Mouse (Mus musculus) Patski (cell line): Measurements from ENCODE around the gene Kcnk4. TPM values are rescaled to one million over a fixed set of nuclear protein-coding genes. Genes with fewer than 3 reads are reported as not detected.

ENCODE experiments used
- ATAC-seq: fragments of 100-300 bp; one replicate; pipeline ENCODE4 v1.8.0; 2021
- CTCF ChIA-PET: fragments of 350-600 bp; sonication (Branson Sonifier 250); formaldehyde crosslinking; loops from one replicate; lab custom pipeline; 2022; ENCODE audit warnings: inconsistent platforms; lab: Charles Lee
- POLR2A ChIA-PET: fragments of 350-600 bp; sonication (Branson Sonifier 250); formaldehyde crosslinking; loops from one replicate; lab custom pipeline; 2022; ENCODE audit warnings: antibody characterized with exemption, inconsistent platforms; lab: Charles Lee
- DNase-seq: peaks from one replicate; pipeline ENCODE4 v3.0.0-alpha.2; 2011; ENCODE audit warnings: low read depth, low spot score
- H3K27me3 ChIP-seq: fragments of 371-371 bp; one replicate; pipeline ENCODE4 v1.5.1; 2021
- CTCF ChIP-seq: fragments of 100-300 bp; IDR thresholded peaks from one replicate; pipeline ENCODE4 v1.5.1; 2021
- in situ Hi-C: fragments of 300-500 bp; cut with MboI; formaldehyde crosslinking; loops from 3 replicates; pipeline ENCODE4 v1.11.1; 2018; ENCODE audit warnings: low pct_unique_long_range_greater_than_20kb, mixed read lengths
- polyA plus RNA-seq: library from polyadenylated mRNA; unstranded; gene quantifications from one replicate; pipeline ENCODE4 v1.2.3, GENCODE M21; 2021

The Kcnk4 gene
- polyA plus RNA-seq, 1 experiment from 2014 or later: 7.6 TPM

- ChIA-PET POLR2A (interaction anchor here (0.5 to 7.0 kb wide), 18 partner anchors 12 to 1413 kb away, joined by 3 to 44 read pairs (median 3); partner anchors contain the start of genes Bad, Catsperz, Gpr137 and Nudt22), CTCF (interaction anchor here (0.8 to 5.5 kb wide), 9 partner anchors 8 to 53 kb away, joined by 3 to 36 read pairs (median 4); partner anchors contain the start of genes Bad, Catsperz and Esrra)
- DNase-seq (no peak), ATAC-seq (no peak)
- TF ChIP-seq CTCF: no peak
- in situ Hi-C loops: loop anchor here (5.0 kb wide), 1 partner anchor 54 kb away; the partner anchor contains the start of gene Esrra
- no peaks in the 10 kb centered on the region for H3K27me3 ChIP-seq
These were observed 41.5 kb upstream of the Kcnk4 start, which contains the start of gene Plcb3 for GRCm38 (mm10) chr19:6975537-6976521. TSS of gene Plcb3 (minus strand) at chr19:6976470.

GRCm38 (mm10) chr19:6974211-6975205 is 40.2 kb upstream of the Kcnk4 start, which contains the start of gene Ppp1r14b:
TSS of gene Ppp1r14b (plus strand) at chr19:6974968.
- no peak for TF ChIP-seq CTCF
- no peak for DNase-seq
- no peaks in the 10 kb centered on the region for H3K27me3 ChIP-seq
- in situ Hi-C loops: loop anchor here (5.0 kb wide), 1 partner anchor 52 kb away; the partner anchor contains the start of gene Esrra
- ChIA-PET CTCF (interaction anchor here (0.8 to 5.5 kb wide), 5 partner anchors 10 to 51 kb away, joined by 3 to 36 read pairs (median 3); partner anchors contain the start of genes Catsperz and Esrra), POLR2A (interaction anchor here (0.6 to 7.0 kb wide), 11 partner anchors 14 to 1412 kb away, joined by 3 to 44 read pairs (median 4); partner anchors contain the start of genes Bad, Gpr137, Nudt22 and Prdx5)
- ATAC-seq: peak; percentile 29

- in situ Hi-C loops: no loop called here
- H3K27me3 ChIP-seq: no peaks in the 10 kb centered on the region
- POLR2A ChIA-PET: interaction anchor here (0.7 to 7.0 kb wide), 6 partner anchors 15 to 622 kb away, joined by 3 to 44 read pairs (median 4); partner anchors contain the start of genes Bad, Gpr137 and Vegfb
- no peak for TF ChIP-seq CTCF
- CTCF ChIA-PET: interaction anchor here (1.1 kb wide), 1 partner anchor 11 kb away, joined by 3 read pairs; no protein-coding TSS in a partner anchor
- ATAC-seq: no peak
- DNase-seq: no peak
These were observed 39.4 kb upstream of the Kcnk4 start for GRCm38 (mm10) chr19:6973581-6974190.

GRCm38 (mm10) chr19:6972247-6972917 is 38.1 kb upstream of the Kcnk4 start:
- H3K27me3 ChIP-seq: no peaks in the 10 kb centered on the region
- CTCF ChIA-PET: interaction anchor here (1.1 to 1.4 kb wide), 3 partner anchors 7 to 22 kb away, joined by 3 to 4 read pairs (median 4); no protein-coding TSS in a partner anchor
- ATAC-seq (no peak), DNase-seq (no peak)
- POLR2A ChIA-PET: interaction anchor here (0.8 to 3.7 kb wide), 3 partner anchors 15 to 31 kb away, joined by 3 to 20 read pairs (median 3); partner anchors contain the start of gene Bad
- no peak for TF ChIP-seq CTCF
- in situ Hi-C loops: no loop called here

- no peak for TF ChIP-seq CTCF
- ChIA-PET POLR2A (interaction anchor here (0.6 to 3.7 kb wide), 4 partner anchors 11 to 30 kb away, joined by 3 to 20 read pairs (median 5); partner anchors contain the start of genes Bad and Gpr137), CTCF (interaction anchor here (1.1 to 3.6 kb wide), 5 partner anchors 8 to 47 kb away, joined by 3 to 21 read pairs (median 4); no protein-coding TSS in a partner anchor)
- ATAC-seq (no peak), DNase-seq (no peak)
- H3K27me3 ChIP-seq: no peaks in the 10 kb centered on the region
- in situ Hi-C loops: no loop called here
These were observed 37.3 kb upstream of the Kcnk4 start for GRCm38 (mm10) chr19:6971644-6972043.

- in situ Hi-C loops: no loop called here
- ATAC-seq (no peak), DNase-seq (no peak)
- no peak for TF ChIP-seq CTCF
- CTCF ChIA-PET: interaction anchor here (1.0 to 3.6 kb wide), 8 partner anchors 9 to 48 kb away, joined by 3 to 21 read pairs (median 8); partner anchors contain the start of gene Fkbp2
- POLR2A ChIA-PET: interaction anchor here (0.6 to 3.7 kb wide), 7 partner anchors 14 to 130 kb away, joined by 3 to 20 read pairs (median 4); partner anchors contain the start of genes Bad, Gpr137 and Rps6ka4
- H3K27me3 ChIP-seq: no peaks in the 10 kb centered on the region
These were observed 36.3 kb upstream of the Kcnk4 start for GRCm38 (mm10) chr19:6970460-6971085.

GRCm38 (mm10) chr19:6969665-6970381 is 35.5 kb upstream of the Kcnk4 start:
- TF ChIP-seq CTCF: no peak
- POLR2A ChIA-PET: interaction anchor here (0.6 to 3.7 kb wide), 7 partner anchors 11 to 130 kb away, joined by 3 to 20 read pairs (median 4); partner anchors contain the start of genes Bad, Gpr137 and Rps6ka4
- ATAC-seq (peak; percentile 65), DNase-seq (no peak)
- H3K27me3 ChIP-seq: no peaks in the 10 kb centered on the region
- CTCF ChIA-PET: interaction anchor here (1.0 to 3.6 kb wide), 8 partner anchors 9 to 48 kb away, joined by 3 to 21 read pairs (median 8); partner anchors contain the start of gene Fkbp2
- in situ Hi-C loops: no loop called here
